Mouse (Mus musculus) ES-Bruce4 (cell line): Measurements from ENCODE around the gene Eml3. TPM values are rescaled to one million over a fixed set of nuclear protein-coding genes. Genes with fewer than 3 reads are reported as not detected.

ENCODE experiments used
- H3K27ac ChIP-seq: 2 replicates; pipeline ENCODE4 v1.5.1; 2012; ENCODE audit warnings: low read length, inconsistent platforms; ENCODE audit not compliant: insufficient read depth
- H3K27me3 ChIP-seq: 2 replicates; pipeline ENCODE4 v1.6.1; 2012; ENCODE audit warnings: mild to moderate bottlenecking, low read length, inconsistent platforms; ENCODE audit not compliant: control insufficient read depth, poor library complexity, insufficient read depth, severe bottlenecking
- H3K36me3 ChIP-seq: 2 replicates; pipeline ENCODE4 v1.6.1; 2012; ENCODE audit warnings: inconsistent platforms, mild to moderate bottlenecking, low read length, moderate library complexity; ENCODE audit not compliant: control insufficient read depth, poor library complexity, insufficient read depth, severe bottlenecking
- H3K4me1 ChIP-seq: one replicate; pipeline ENCODE4 v1.8.1; 2011; ENCODE audit warnings: low read length; ENCODE audit not compliant: control insufficient read depth, insufficient read depth
- H3K4me3 ChIP-seq: 2 replicates; pipeline ENCODE4 v1.5.1; 2011; ENCODE audit warnings: low read depth, mild to moderate bottlenecking, low read length
- H3K9ac ChIP-seq: 2 replicates; pipeline ENCODE4 v1.6.1; 2012; ENCODE audit warnings: low read depth, mild to moderate bottlenecking, inconsistent platforms; ENCODE audit not compliant: poor library complexity, severe bottlenecking
- H3K9me3 ChIP-seq: replicated peaks from 2 replicates; pipeline ENCODE4 v1.6.1; 2012; ENCODE audit warnings: mild to moderate bottlenecking, low read length, inconsistent platforms; ENCODE audit not compliant: control insufficient read depth, poor library complexity, insufficient read depth, severe bottlenecking
- CTCF ChIP-seq: IDR thresholded peaks from one replicate; pipeline ENCODE4 v1.8.1; 2011; ENCODE audit warnings: low read depth, low read length
- EP300 ChIP-seq: IDR thresholded peaks from 2 replicates; pipeline ENCODE4 v1.6.1; 2011; ENCODE audit warnings: low read depth, low read length; ENCODE audit not compliant: insufficient read depth
- POLR2A ChIP-seq: IDR thresholded peaks from one replicate; pipeline ENCODE4 v1.8.1; 2011; ENCODE audit warnings: low read length; ENCODE audit not compliant: insufficient read depth
- polyA plus RNA-seq: library from polyadenylated mRNA; stranded (reverse); fragments of >200 nt; gene quantifications from 2 replicates; pipeline ENCODE4 v1.2.4, GENCODE M21; 2011; ENCODE audit warnings: low read depth; ENCODE audit not compliant: missing spikeins, insufficient read depth, insufficient read length

Eml3 gene
- polyA plus RNA-seq, 1 experiment, result 19.2 TPM

DNA sequence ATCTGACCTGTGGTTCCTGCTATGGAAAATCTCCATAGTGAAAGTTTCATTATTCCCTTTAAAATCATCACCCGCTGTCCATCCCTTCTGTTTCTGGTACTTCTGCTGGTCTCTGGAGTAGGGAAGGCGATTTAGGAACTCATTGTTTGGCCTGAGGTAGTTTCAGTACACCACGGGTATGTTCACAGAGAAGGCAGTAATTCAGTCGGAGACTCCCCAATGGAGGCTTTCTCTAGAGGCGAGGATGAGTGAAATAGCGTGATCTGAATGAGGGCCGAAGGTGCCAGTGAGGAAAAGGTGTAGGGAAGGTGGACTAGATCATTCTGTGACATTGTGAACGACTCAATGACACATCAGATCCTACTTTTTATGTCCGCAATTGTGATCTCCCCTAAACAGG, 24.8 kb downstream of the Eml3 start:
- H3K36me3 ChIP-seq, result peaks cover 42% of the 10 kb centered on the region

DNA sequence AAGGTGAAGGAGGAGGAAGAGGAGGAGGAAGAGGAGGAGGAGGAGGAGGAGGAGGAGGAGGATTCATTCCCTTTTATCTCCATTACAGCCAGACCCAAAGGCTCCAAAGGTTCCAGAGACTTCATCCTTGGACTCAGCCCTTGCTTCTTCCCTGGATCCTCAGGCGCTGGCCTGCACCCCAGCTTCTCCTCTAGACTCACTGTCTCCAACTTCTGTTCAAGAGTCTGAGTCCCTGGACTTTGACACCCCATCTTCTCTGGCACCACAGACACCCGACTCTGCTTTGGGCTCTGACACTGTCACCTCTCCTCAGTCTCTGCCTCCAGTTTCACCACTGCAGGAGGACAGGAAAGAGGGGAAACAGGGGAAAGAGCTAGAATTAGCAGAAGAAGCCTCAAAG, 32.9 kb downstream of the Eml3 start:
- no peaks in the 10 kb centered on the region for H3K9me3 ChIP-seq
- H3K9ac ChIP-seq, result no peak overlapping the region
- H3K27ac ChIP-seq, result no peak overlapping the region
- peaks cover 64% of the 10 kb centered on the region for H3K36me3 ChIP-seq
- H3K4me1 ChIP-seq, result no peaks in the 10 kb centered on the region
- H3K27me3 ChIP-seq, result no peaks in the 10 kb centered on the region
- TF ChIP-seq CTCF (no peak), POLR2A (no peak), EP300 (no peak)
- no peak overlapping the region for H3K4me3 ChIP-seq

More for the DNA sequence above, 24.8 kb downstream of the Eml3 start:
- Histone ChIP-seq H3K27ac (peak overlapping the region; percentile 41), H3K4me3 (peak overlapping the region; percentile 96), H3K9me3 (no peaks in the 10 kb centered on the region), H3K4me1 (no peaks in the 10 kb centered on the region), H3K9ac (peak overlapping the region; percentile 85), H3K27me3 (no peaks in the 10 kb centered on the region)
- TF ChIP-seq CTCF (no peak), EP300 (no peak), POLR2A (no peak)

GRCm38 (mm10) chr19:8965075-8965474, 35.7 kb downstream of the Eml3 start:
- H3K27ac ChIP-seq, result no peak overlapping the region
- H3K27me3 ChIP-seq, result no peaks in the 10 kb centered on the region
- no peak for TF ChIP-seq EP300
- TF ChIP-seq CTCF, result no peak
- TF ChIP-seq POLR2A, result no peak
- no peaks in the 10 kb centered on the region for H3K4me1 ChIP-seq
- no peak overlapping the region for H3K9ac ChIP-seq
- H3K36me3 ChIP-seq, result peaks cover 74% of the 10 kb centered on the region
- no peaks in the 10 kb centered on the region for H3K9me3 ChIP-seq
- H3K4me3 ChIP-seq, result no peak overlapping the region

GRCm38 (mm10) chr19:8965771-8966170, 36.4 kb downstream of the Eml3 start:
- Histone ChIP-seq H3K4me3 (0 out of 2 replicates have a peak overlapping the region, but pooled peaks have one; percentile 3), H3K9ac (peak overlapping the region; percentile 63), H3K4me1 (no peaks in the 10 kb centered on the region), H3K36me3 (peaks cover 75% of the 10 kb centered on the region), H3K27ac (0 out of 2 replicates have a peak overlapping the region, but pooled peaks have one; percentile 75), H3K27me3 (no peaks in the 10 kb centered on the region), H3K9me3 (no peaks in the 10 kb centered on the region)
- no peak for TF ChIP-seq POLR2A
- no peak for TF ChIP-seq CTCF
- TF ChIP-seq EP300, result no peak

DNA sequence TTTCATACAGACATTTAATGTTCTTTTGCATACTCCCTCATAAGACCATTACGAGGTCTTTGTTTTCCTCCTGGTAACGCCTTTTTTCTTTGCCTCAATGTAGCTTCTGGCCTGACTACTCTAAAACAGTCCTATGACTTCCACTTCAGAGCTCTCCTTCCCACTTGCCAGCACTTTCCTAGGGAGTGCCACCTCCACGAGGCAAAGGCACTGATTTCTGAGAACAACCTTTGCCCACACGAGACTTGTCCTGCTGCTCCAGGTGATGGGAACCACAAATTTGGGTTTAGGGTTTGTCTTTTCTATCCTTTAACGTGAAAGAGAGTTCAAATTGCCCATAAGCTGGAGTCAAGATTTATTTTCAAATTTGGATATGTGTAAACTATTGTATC, 36.8 kb downstream of the Eml3 start:
- Histone ChIP-seq H3K9ac (peak overlapping the region; percentile 63), H3K27ac (peak overlapping the region; percentile 75), H3K9me3 (no peaks in the 10 kb centered on the region), H3K27me3 (no peaks in the 10 kb centered on the region), H3K4me3 (peak overlapping the region; percentile 93), H3K4me1 (no peaks in the 10 kb centered on the region), H3K36me3 (peaks cover 78% of the 10 kb centered on the region)
- TF ChIP-seq EP300 (no peak), POLR2A (no peak), CTCF (no peak)

DNA sequence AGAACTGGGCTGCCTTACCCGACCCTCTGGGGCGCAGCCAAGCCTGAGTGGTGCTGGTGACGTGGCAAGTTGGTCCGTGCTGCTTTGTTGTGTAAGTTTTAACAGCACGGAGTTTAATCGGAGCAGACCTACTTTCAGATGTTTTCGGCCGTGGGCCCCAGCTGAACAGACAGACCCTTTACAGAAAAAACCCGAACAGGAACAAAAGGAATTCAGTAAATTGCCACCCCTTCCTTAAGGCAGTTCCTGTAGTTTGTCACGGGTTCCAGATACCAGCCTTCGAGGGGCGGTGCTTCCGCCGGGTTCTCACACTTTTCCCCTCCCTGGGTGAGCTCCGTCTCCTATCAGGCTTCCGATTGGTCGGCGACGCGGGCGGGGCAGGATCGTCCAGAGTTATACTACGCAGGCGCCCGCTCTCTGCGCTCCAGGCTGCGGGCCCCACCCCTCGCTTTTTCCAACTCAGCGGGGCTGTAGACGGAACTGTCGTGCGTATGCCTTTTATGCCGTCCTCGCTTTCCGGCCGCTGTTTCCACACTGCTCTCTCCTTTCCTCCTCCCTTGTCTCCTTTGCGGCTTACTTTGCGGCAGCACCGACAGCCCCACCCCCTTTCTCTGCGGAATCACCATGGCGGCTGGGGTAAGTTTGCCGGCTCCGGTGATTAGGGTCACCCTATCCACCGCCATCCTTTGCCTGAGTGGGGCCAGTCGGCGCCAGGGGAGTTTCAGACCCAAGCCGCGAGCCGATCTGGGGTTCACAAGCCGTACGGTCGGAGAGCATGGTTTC, 37.4 kb downstream of the Eml3 start, which contains the start of gene Eef1g:
TSS of gene Eef1g (plus strand) at position 452 of the 783 bp plus-strand sequence.
- Histone ChIP-seq H3K27ac (peak within 1 kb of the TSS; percentile 75), H3K9ac (peak within 1 kb of the TSS; percentile 98), H3K36me3 (peaks cover 79% of the 10 kb centered on the region), H3K27me3 (no peaks in the 10 kb centered on the region), H3K4me3 (peak within 1 kb of the TSS; percentile 99), H3K9me3 (no peaks in the 10 kb centered on the region), H3K4me1 (no peaks in the 10 kb centered on the region)
- TF ChIP-seq POLR2A (peak; percentile 18), EP300 (no peak), CTCF (no peak)
